Mouse (Mus musculus): ENCODE results near the gene Dlk2. TPM values are rescaled to one million over a fixed set of nuclear protein-coding genes. Genes with fewer than 3 reads are reported as not detected.

Dlk2 gene
- polyA plus RNA-seq, 1 experiment from 2014 or later, result 0.11 TPM

DNA sequence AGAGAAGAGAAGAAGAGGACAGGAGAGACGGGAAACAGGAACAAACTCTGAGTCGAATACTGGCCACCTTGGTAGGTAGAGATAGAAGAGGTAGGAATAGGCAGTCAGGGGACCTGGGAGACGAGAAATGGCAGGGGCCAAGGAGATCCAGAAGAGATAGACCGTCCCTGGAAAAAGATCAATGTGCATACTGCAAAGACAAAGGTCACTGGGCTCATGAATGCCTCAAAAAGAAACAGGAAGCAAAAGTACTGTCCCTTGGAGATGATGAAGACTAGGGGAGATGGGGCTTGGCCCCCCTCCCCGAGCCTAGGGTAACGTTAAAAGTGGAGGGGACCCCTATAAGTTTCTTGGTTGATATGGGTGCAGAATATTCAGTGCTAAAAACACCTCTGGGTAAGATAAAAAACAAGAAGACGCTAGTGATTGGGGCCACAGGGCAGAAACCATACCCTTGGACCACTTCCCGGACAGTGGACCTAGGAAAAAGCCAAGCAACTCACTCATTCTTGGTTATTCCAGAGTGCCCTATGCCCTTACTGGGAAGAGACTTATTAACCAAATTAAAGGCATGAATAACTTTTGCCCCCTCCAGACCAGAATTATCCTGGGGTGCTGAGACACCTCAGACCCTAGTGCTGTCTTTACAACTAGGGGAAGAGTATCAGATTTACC is 53.9 kb downstream of the Dlk2 start:
- DNase-seq (ENCODE audit: low spot score) (no peak), ATAC-seq (replicated peaks; ENCODE audit: low FRiP score) (no peak)
- H3K4me1 ChIP-seq (replicated peaks; ENCODE audit: control insufficient read depth, insufficient read depth, low read length), result no peaks in the 10 kb centered on the region
- H3K9me3 ChIP-seq (ENCODE audit: control insufficient read depth, low read length), result peaks cover 3% of the 10 kb centered on the region; the same call in 1 of the 2 replicates
- no peak overlapping the region for H3K4me2 ChIP-seq
- no peak overlapping the region for H3K27ac ChIP-seq (ENCODE audit: low read depth, low read length)
- no peaks in the 10 kb centered on the region for H3K36me3 ChIP-seq (ENCODE audit: control insufficient read depth, insufficient read depth, low read length)
- H3K4me3 ChIP-seq (ENCODE audit: low read depth, low read length), result no peak overlapping the region
- no peaks in the 10 kb centered on the region for H3K27me3 ChIP-seq (replicated peaks; ENCODE audit: control insufficient read depth, insufficient read depth, low read length)
- 76% methylated on average over 8 of the region's 8 CpGs for WGBS
- no peak overlapping the region for H3K9ac ChIP-seq (ENCODE audit: low read depth, low read length)

Other genes starting within 250 kb of the Dlk2 start
- 141 and 143 TPM in 2 replicates for gene Mrps18a, start 186.4 kb upstream of the Dlk2 start, polyA plus RNA-seq (2014; fragmentation: Nextera tagmentation; extraction: Ambion mirVana)
- gene Rsph9, start 153.2 kb upstream of the Dlk2 start, polyA plus RNA-seq (2014; fragmentation: Nextera tagmentation; extraction: Ambion mirVana), result 2.0 TPM in 2 replicates
- 37.2 and 41.2 TPM in 2 replicates for gene Mad2l1bp, start 143.9 kb upstream of the Dlk2 start, polyA plus RNA-seq (2014; fragmentation: Nextera tagmentation; extraction: Ambion mirVana)
- gene Gtpbp2, start 136.4 kb upstream of the Dlk2 start, polyA plus RNA-seq (2014; fragmentation: Nextera tagmentation; extraction: Ambion mirVana), result 26.1 and 31.1 TPM in 2 replicates
- gene Polh, start 94.8 kb upstream of the Dlk2 start, polyA plus RNA-seq (2014; fragmentation: Nextera tagmentation; extraction: Ambion mirVana), result 20.9 and 22.3 TPM in 2 replicates
- gene Xpo5, start 94.6 kb upstream of the Dlk2 start, polyA plus RNA-seq (2014; fragmentation: Nextera tagmentation; extraction: Ambion mirVana), result 56.4 and 62.8 TPM in 2 replicates
- 89.3 and 90.4 TPM in 2 replicates for gene Polr1c, start 49.4 kb upstream of the Dlk2 start, polyA plus RNA-seq (2014; fragmentation: Nextera tagmentation; extraction: Ambion mirVana)
- gene Yipf3, start 49.3 kb upstream of the Dlk2 start, polyA plus RNA-seq (2014; fragmentation: Nextera tagmentation; extraction: Ambion mirVana), result 65.6 and 76.7 TPM in 2 replicates
- 0.34 and 0.62 TPM in 2 replicates for gene Lrrc73, start 43.9 kb upstream of the Dlk2 start, polyA plus RNA-seq (2014; fragmentation: Nextera tagmentation; extraction: Ambion mirVana)
- 26.4 and 29.3 TPM in 2 replicates for gene Tjap1, start 14.4 kb upstream of the Dlk2 start, polyA plus RNA-seq (2014; fragmentation: Nextera tagmentation; extraction: Ambion mirVana)
- gene Abcc10, start 30.9 kb downstream of the Dlk2 start, polyA plus RNA-seq (2014; fragmentation: Nextera tagmentation; extraction: Ambion mirVana), result 3.9 and 4.4 TPM in 2 replicates
- 5.7 and 6.3 TPM in 2 replicates for gene Zfp318, start 86.3 kb downstream of the Dlk2 start, polyA plus RNA-seq (2014; fragmentation: Nextera tagmentation; extraction: Ambion mirVana)
- 0.38 and 0.53 TPM in 2 replicates for gene Crip3, start 131.5 kb downstream of the Dlk2 start, polyA plus RNA-seq (2014; fragmentation: Nextera tagmentation; extraction: Ambion mirVana)
- gene Slc22a7, start 141.0 kb downstream of the Dlk2 start, polyA plus RNA-seq (2014; fragmentation: Nextera tagmentation; extraction: Ambion mirVana), result not detected in 2 replicates
- gene Ttbk1, start 190.3 kb downstream of the Dlk2 start, polyA plus RNA-seq (2014; fragmentation: Nextera tagmentation; extraction: Ambion mirVana), result 0.03 and 0.07 TPM in 2 replicates
- gene Dnph1, start 199.3 kb downstream of the Dlk2 start, polyA plus RNA-seq (2014; fragmentation: Nextera tagmentation; extraction: Ambion mirVana), result 63.6 and 65.0 TPM in 2 replicates
- gene Cul9, start 249.0 kb downstream of the Dlk2 start, polyA plus RNA-seq (2014; fragmentation: Nextera tagmentation; extraction: Ambion mirVana), result 1.1 and 1.2 TPM in 2 replicates

Measured in liver, embryonic 11.5 days (tissue).